Mouse (Mus musculus) lung, embryonic 14.5 days (tissue): ENCODE data around the gene Gsg1l. TPM values are rescaled to one million over a fixed set of nuclear protein-coding genes. Genes with fewer than 3 reads are reported as not detected.

Source experiments
- ATAC-seq: fragments of 200-750 bp; cut with Nextera tagmentation; 2 replicates; pipeline ENCODE4 v1.8.0; 2017; ENCODE audit warnings: mild to moderate bottlenecking, moderate TSS enrichment, moderate library complexity; ENCODE audit not compliant: insufficient read depth
- DNase-seq: peaks from one replicate; pipeline ENCODE4 v3.0.0-alpha.2; 2015
- H3K27ac ChIP-seq: fragments of 300-500 bp; sonication (generic); 2 replicates; pipeline ENCODE4 v1.5.1; 2014; ENCODE audit warnings: low read depth, mild to moderate bottlenecking, moderate library complexity
- H3K27me3 ChIP-seq: fragments of 300-500 bp; sonication (generic); 2 replicates; pipeline ENCODE4 v1.6.1; 2014; ENCODE audit warnings: low read length, control low read depth; ENCODE audit not compliant: insufficient read depth
- H3K36me3 ChIP-seq: fragments of 300-500 bp; sonication (generic); 2 replicates; pipeline ENCODE4 v1.6.1; 2014; ENCODE audit warnings: control low read depth; ENCODE audit not compliant: insufficient read depth
- H3K4me1 ChIP-seq: fragments of 300-500 bp; sonication (generic); 2 replicates; pipeline ENCODE4 v1.6.1; 2014; ENCODE audit warnings: antibody characterized with exemption, control low read depth; ENCODE audit not compliant: insufficient read depth
- H3K4me2 ChIP-seq: fragments of 300-500 bp; sonication (generic); 2 replicates; pipeline ENCODE4 v1.6.1; 2014; ENCODE audit warnings: mild to moderate bottlenecking
- H3K4me3 ChIP-seq: fragments of 300-500 bp; sonication (generic); 2 replicates; pipeline ENCODE4 v1.5.1; 2014; ENCODE audit warnings: low read depth, low read length
- H3K9ac ChIP-seq: fragments of 300-500 bp; sonication (generic); 2 replicates; pipeline ENCODE4 v1.6.1; 2014
- H3K9me3 ChIP-seq: fragments of 300-500 bp; sonication (generic); 2 replicates; pipeline ENCODE4 v1.6.1; 2016; ENCODE audit warnings: low read depth, low read length, control low read depth
- CTCF ChIP-seq: IDR thresholded peaks from 2 replicates; pipeline ENCODE4 v1.5.1; 2016; ENCODE audit warnings: antibody characterized with exemption, low read depth
- WGBS: fragments of 180-500 bp; shearing (Covaris S2); extraction: QIAGEN DNeasy Blood & Tissue Kit; methylation state at CpG from one replicate; pipeline ENCODE4 v1.1.7; 2014; 5-methylcytosine and 5-hydroxymethylcytosine counted together
- polyA plus RNA-seq: library from polyadenylated mRNA; unstranded; fragments of >200 nt; fragmentation: Nextera tagmentation; extraction: Ambion mirVana; gene quantifications from 2 replicates; pipeline ENCODE4 v1.2.1, GENCODE M21; 2014

The Gsg1l gene
- polyA plus RNA-seq, 1 experiment from 2014 or later, result 3.3 TPM

- Histone ChIP-seq H3K36me3 (peaks cover 18% of the 10 kb centered on the region; the same call in 1 of the 2 replicates), H3K4me1 (no peaks in the 10 kb centered on the region), H3K9me3 (no peaks in the 10 kb centered on the region), H3K27ac (no peak overlapping the region), H3K4me3 (no peak overlapping the region), H3K27me3 (no peaks in the 10 kb centered on the region), H3K4me2 (no peak overlapping the region), H3K9ac (no peak overlapping the region)
- WGBS, result 69% methylated on average over 8 of the region's 8 CpGs
- DNase-seq (no peak), ATAC-seq (no peak)
- no peak for TF ChIP-seq CTCF
Observed at GRCm38 (mm10) chr7:125846866-125847527, 235.2 kb downstream of the Gsg1l start.

DNA sequence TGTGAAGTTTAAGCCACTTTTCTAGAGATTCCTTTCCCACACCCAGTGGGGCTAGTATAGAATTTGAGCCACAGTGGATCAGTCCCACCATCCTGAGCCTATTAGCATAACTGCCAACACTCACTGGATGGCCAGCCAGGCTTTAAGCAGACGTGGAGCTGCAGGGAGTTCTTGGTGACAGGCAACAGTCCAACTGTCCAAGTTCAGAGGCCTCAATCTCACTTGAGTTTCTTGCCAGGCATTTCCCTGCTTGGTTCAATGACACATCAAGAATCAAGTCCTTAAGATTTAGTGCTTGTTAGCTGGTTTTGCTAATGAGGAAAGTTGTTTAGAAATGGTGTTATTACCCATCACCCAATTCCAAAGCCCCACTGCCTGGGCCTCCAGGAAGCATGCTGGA lies 236.6 kb downstream of the Gsg1l start:
- TF ChIP-seq CTCF, result no peak
- Histone ChIP-seq H3K4me2 (no peak overlapping the region), H3K4me1 (no peaks in the 10 kb centered on the region), H3K27ac (no peak overlapping the region), H3K27me3 (no peaks in the 10 kb centered on the region), H3K36me3 (peaks cover 13% of the 10 kb centered on the region; the same call in 1 of the 2 replicates), H3K4me3 (no peak overlapping the region), H3K9ac (no peak overlapping the region), H3K9me3 (no peaks in the 10 kb centered on the region)
- no peak for DNase-seq
- ATAC-seq, result no peak
- 35% methylated on average over 1 of the region's 1 CpGs for WGBS

- no peaks in the 10 kb centered on the region for H3K9me3 ChIP-seq
- no peak overlapping the region for H3K27ac ChIP-seq
- peak; percentile 15 for DNase-seq
- no peak overlapping the region; the same call in 1 of the 2 replicates for H3K9ac ChIP-seq
- 44% methylated on average over 5 of the region's 5 CpGs for WGBS
- no peaks in the 10 kb centered on the region for H3K27me3 ChIP-seq
- no peak overlapping the region for H3K4me2 ChIP-seq
- no peak for TF ChIP-seq CTCF
- H3K4me3 ChIP-seq, result no peak overlapping the region
- ATAC-seq, result no peak
- H3K4me1 ChIP-seq, result no peaks in the 10 kb centered on the region
- peaks cover 6% of the 10 kb centered on the region; the same call in 1 of the 2 replicates for H3K36me3 ChIP-seq
Observed at GRCm38 (mm10) chr7:125838078-125838742, 244.0 kb downstream of the Gsg1l start.

DNA sequence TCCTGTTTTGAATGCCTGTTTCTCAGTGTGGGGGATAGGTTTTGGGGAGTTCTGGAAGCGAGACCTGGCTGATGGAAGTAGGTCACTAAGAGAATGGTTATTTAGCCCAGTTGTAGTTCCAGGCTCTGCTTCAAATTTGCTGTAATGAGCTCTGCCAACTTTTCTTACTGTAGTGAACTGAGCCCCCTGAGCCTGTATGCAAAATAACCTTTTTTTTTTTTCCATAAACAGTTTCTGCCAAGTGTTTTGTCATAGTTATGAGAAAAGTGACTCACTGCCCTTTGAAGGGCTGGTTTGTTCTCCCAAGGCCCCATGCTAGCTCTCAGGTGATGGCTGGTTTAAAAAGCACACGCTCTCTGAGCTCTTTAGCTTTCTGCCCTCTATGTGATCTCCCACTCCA lies 248.7 kb downstream of the Gsg1l start:
- Histone ChIP-seq H3K4me3 (no peak overlapping the region), H3K9ac (no peak overlapping the region), H3K9me3 (no peaks in the 10 kb centered on the region), H3K27me3 (no peaks in the 10 kb centered on the region), H3K27ac (no peak overlapping the region), H3K4me2 (no peak overlapping the region), H3K36me3 (0 out of 2 replicates have a peak, but pooled peaks cover 2% of the 10 kb centered on the region), H3K4me1 (peaks cover 8% of the 10 kb centered on the region; the same call in 1 of the 2 replicates)
- 87% methylated on average over 2 of the region's 2 CpGs for WGBS
- TF ChIP-seq CTCF, result no peak
- DNase-seq, result no peak
- ATAC-seq, result no peak

GRCm38 (mm10) chr7:125832767-125833166 lies 249.4 kb downstream of the Gsg1l start:
- WGBS, result 50% methylated on average over 1 of the region's 1 CpGs
- Histone ChIP-seq H3K4me2 (no peak overlapping the region), H3K4me3 (no peak overlapping the region), H3K27ac (no peak overlapping the region), H3K36me3 (0 out of 2 replicates have a peak, but pooled peaks cover 2% of the 10 kb centered on the region), H3K4me1 (peaks cover 13% of the 10 kb centered on the region), H3K27me3 (no peaks in the 10 kb centered on the region), H3K9me3 (no peaks in the 10 kb centered on the region), H3K9ac (no peak overlapping the region)
- TF ChIP-seq CTCF, result no peak
- ATAC-seq (no peak), DNase-seq (no peak)

- no peaks in the 10 kb centered on the region for H3K27me3 ChIP-seq
- no peaks in the 10 kb centered on the region for H3K9me3 ChIP-seq
- no peak for ATAC-seq
- H3K27ac ChIP-seq, result peak overlapping the region; percentile 40; the same call in 1 of the 2 replicates
- peak; percentile 42 for DNase-seq
- no peak overlapping the region for H3K4me2 ChIP-seq
- H3K9ac ChIP-seq, result no peak overlapping the region
- peaks cover 18% of the 10 kb centered on the region for H3K4me1 ChIP-seq
- 0 out of 2 replicates have a peak, but pooled peaks cover 2% of the 10 kb centered on the region for H3K36me3 ChIP-seq
- WGBS, result 24% methylated on average over 3 of the region's 3 CpGs
- no peak for TF ChIP-seq CTCF
- no peak overlapping the region for H3K4me3 ChIP-seq
Observed at GRCm38 (mm10) chr7:125829121-125829666, 253.0 kb downstream of the Gsg1l start.

- H3K27ac ChIP-seq, result peak overlapping the region; percentile 40; the same call in 1 of the 2 replicates
- 64% methylated on average over 5 of the region's 5 CpGs for WGBS
- 0 out of 2 replicates have a peak, but pooled peaks cover 2% of the 10 kb centered on the region for H3K36me3 ChIP-seq
- no peak overlapping the region for H3K4me2 ChIP-seq
- H3K9ac ChIP-seq, result no peak overlapping the region
- no peaks in the 10 kb centered on the region for H3K27me3 ChIP-seq
- H3K4me3 ChIP-seq, result no peak overlapping the region
- H3K9me3 ChIP-seq, result no peaks in the 10 kb centered on the region
- DNase-seq (no peak), ATAC-seq (no peak)
- H3K4me1 ChIP-seq, result peaks cover 18% of the 10 kb centered on the region
- TF ChIP-seq CTCF, result no peak
Observed at GRCm38 (mm10) chr7:125828561-125828960, 253.7 kb downstream of the Gsg1l start.

Other genes starting within 250 kb of the Gsg1l start
- 61.9 and 67.5 TPM in 2 replicates for gene Xpo6, start 118.1 kb upstream of the Gsg1l start, polyA plus RNA-seq
- gene Sbk1, start 190.2 kb upstream of the Gsg1l start, polyA plus RNA-seq, result 51.2 and 57.0 TPM in 2 replicates